Mouse (Mus musculus) left cerebral cortex, adult 8-10 months (tissue): ENCODE measurements around the gene Grik4. TPM values are rescaled to one million over a fixed set of nuclear protein-coding genes. Genes with fewer than 3 reads are reported as not detected.

ENCODE experiments used
- DNase-seq, 2 experiments: peaks; one replicate each; pipeline ENCODE4 v3.0.0; 2022; ENCODE audit warnings: low spot score in 2 of 2
- total RNA-seq, 4 experiments: library from RNA; stranded (reverse); gene quantifications; 2 replicates each; pipeline ENCODE4 v1.2.4; 2022

Gene Grik4
- total RNA-seq, 4 experiments from 2014 or later, result 19.7 to 21.0 (median 20.4) TPM

DNA sequence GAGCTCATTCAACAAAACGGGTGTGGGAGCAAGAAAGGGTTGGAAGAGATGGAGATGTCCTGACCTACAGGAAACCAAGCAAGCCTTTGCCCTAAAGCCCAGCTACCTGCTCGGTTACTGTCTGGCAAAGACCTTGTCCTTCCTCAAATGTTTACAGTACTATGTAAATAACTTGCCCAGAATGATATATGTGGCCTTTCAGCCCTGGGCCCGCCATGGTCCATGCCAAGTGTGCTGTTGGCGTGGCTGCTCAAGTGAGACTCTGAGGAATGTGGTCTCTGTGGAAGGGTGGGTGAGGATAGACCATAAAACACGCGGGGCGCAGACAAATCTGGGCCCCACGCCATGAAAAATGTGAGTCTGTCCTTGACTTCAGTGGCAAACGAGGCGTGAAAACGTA is 83.1 kb downstream of the Grik4 start:
- DNase-seq, result no peak

DNA sequence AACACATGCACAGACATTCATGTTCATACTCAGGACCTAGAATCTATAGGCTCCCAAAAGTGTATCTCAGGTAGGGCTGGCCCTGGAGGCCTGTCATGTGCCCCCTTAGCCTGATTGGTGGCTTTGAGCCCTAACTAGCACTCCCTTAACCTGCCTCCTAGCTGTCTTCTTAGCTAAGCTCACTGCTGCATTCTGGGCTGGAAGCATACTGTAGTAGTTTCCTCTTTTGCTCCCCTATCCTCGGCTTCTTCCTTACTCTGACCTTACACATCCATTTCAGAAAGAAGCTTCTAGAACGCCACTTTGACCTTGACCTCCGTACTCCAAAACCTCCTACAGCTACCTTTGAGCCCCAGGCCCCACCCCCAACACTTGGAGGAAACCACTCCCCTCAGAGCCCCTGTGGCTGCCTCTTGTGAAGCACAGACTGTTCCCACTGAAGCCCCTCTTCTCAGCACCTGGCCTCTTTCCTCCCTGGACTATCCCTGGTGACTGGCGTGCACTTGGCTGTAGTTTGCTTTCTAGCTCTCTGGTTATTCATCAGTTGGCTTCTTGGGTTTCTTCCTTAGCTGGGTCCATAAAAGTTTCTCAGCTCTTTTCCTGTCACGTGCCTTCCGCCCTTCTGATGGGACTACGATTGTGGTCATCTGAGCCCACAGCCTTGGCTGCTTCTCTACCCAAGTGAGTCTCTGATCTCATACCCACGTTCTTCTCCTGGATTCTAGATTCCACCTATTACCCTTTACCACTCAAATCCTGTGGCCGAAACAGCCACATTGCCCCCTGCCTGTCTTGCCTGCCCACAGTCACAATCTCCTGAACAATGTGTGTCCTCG is 84.1 kb downstream of the Grik4 start:
- DNase-seq, result no peak

DNA sequence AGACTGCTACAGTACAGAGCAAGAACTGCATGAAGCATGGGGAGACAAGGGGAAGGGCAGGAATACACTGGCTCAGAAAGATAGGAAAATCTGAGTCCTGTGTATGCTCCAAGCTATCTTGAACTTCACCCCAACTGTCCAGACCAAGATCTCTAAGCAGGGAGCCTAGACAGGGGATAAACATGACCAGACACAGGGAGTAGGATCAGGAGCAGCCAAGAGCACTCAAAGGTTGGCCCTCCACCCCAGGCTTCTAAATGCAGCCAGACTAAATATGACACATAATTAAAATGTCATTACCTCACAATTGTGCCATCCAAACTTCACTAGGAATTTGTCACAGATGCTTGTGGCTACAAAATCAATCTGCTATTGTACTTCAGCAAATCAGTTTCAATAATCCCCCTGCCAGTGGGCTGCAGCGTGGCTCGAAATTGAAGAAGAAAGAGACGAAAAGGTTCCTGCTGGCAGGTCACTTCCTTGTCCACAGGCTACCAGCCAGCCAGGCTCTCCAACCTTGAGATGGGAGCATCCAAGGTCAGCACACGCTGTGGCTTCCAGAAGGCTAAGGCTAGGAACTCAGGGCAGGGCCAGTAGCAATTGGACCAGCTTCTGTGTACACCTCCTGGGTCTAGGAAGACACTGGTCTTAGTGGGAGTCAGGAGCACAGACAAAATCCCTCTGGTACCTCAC is 85.1 kb downstream of the Grik4 start:
- DNase-seq, result no peak

DNA sequence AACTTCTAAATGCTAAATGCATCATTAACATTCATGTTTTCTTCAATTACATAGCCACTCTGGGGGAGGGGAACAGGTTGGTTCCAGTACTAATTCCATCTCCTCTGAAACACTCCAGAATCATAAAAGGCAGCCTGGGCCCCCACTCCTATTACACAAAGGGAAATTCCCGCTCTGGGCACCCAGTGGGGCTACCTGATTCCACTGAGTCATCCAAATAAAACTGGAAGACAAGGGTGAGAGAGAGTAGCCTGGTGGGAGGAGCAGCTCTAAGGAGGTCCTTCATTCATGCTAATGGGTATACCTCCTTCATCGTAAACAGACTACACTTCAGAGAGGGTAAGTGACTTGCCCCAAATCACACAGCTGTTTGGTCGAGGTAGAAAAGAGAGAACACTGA is 85.7 kb downstream of the Grik4 start:
- no peak for DNase-seq

DNA sequence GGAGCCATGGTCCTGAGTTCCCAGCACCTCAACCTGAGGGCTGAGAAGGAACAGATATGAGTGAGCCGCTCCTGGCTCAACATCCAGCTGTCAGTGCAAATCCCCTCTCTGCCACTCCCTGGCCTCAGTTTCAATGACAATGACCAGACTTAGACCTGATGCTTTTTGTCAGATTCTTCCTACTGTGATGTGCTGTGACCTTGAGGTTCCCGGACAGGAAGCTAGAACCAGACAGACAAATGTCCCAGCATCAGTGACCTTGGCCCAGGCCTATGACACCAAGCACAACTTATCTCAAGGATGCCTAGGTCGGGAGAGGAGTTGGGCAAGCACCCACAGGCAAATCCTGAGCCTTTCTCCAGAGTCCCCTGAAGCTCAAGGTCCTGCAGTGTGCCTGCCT is 86.5 kb downstream of the Grik4 start:
- DNase-seq, result no peak

DNA sequence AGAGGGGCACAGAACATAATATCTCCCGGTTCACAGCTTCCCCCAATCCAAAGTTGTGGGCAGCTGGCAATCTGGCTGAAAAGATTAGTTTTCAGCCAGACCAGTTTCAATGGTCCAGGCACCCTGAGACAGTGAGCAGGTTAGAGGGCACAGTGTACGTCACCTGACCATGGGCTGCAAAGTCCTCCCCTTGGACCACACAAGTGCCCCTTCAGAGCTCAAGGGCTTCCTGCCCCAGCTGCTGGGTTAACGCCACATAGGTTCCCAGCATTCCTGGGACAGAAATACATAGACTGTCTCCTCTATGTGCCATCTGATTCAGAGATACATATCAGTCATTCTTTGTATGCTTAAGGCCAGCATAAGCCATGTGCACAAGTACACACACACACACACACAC is 91.2 kb downstream of the Grik4 start:
- no peak for DNase-seq

DNA sequence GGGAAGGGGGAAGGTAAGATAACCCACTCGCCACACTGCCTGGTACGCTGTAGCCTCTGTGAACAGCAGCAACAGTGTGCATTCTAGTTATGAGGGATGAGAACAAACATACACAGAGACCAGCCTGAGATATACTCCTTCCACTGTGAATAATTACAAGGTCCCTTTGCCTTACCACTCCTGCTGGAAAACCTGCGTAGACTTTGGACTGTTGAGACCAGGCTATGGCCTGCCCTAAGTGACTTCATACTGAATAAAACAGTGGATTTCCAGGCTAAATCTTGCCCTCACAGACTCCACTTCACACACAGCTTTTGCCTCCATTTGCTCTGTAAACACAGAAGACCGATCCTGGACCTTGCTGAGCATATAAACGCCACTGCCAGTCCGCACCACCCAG is 94.2 kb downstream of the Grik4 start:
- DNase-seq, result no peak

DNA sequence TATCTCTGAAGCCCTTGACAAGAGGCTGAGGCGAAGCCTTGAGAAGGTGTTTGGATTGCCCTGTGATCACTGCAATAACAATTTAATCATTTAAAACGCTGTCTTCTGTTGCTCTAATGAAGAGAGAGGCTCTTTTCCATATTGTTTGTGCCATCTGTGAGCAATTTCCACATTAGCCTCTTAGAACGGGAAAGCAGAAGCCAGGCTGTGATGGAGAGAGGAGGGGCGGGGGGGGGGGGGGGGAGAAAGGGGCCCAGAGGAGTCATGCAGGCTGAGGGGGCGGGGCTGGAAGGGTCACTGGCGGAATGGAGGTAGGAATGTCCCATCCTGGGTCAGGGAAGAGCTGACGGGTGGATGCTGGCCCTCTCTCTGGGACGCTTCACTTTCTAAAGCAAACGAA is 96.2 kb downstream of the Grik4 start:
- no peak for DNase-seq

DNA sequence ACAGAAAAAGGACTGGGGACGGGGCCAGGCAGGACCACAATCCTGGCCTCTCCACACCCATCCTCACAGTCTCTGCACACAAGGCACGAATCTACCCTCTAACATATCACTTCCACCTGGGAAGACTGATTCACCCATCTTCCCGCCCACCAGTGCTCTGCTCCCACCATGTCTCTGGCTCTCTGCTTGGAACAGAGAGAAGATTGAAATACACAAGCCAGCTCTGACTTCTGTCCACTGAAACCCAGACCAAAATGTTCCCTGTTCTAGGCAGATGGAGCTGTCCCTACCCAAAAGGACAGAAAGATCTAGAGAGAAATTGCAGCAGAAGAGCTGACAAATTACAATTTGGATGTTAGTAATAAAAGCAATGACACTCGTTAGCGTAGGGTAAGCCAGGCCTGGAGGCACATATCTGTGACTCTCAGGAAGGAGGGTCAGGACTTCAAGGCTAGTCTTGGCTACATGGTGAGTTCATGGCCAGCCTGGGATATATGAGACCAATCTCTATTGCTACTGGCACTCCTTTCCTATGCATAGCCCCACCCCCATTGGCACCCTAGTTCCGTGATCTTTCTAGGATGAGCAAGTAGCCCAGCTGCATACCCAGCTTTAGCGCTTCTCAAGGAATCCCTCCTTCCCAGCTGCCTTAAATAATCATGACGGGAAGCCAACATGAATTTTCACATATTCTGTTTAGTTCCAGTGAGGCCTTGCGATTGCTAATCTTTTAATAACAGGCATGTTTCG is 97.4 kb downstream of the Grik4 start:
- DNase-seq, result peak; percentile 8 to 53

DNA sequence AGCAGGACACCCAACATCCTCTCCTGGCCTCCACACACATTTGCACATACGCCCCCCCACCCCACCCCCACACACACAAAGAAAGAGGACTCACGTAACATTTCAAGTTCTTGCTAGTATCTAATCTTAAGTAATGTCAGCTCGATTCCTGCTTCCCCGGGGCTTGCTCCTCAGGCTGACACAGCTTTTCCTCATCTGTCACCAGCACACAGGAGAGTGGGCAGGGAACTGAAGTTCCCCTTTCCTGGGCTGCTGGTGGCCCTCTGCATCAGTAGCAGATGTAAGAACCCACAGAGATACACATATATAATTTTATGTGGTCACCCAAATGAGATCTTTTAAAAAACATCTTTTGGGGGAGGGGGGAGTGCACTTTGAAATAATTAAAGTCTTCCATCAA is 98.2 kb downstream of the Grik4 start:
- no peak for DNase-seq

DNA sequence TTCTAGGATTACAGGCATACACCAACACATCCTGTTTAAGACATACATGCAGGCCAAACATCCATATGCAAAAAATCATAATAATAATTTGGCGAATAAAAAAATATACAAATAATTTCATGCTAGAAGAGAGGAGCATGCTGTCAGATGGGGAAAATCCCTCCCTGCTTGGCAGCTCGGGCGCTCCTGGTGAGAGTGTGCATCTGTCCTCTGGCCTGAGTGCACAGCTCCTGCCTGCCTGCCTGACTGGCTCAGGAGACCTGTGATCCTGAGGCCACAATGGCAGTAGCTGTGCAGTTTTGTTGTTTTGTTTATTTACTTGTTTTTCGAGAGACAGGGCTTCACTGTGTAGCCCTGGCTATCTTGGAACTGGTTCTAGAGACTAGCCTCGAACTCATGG is 100.0 kb downstream of the Grik4 start:
- no peak for DNase-seq

DNA sequence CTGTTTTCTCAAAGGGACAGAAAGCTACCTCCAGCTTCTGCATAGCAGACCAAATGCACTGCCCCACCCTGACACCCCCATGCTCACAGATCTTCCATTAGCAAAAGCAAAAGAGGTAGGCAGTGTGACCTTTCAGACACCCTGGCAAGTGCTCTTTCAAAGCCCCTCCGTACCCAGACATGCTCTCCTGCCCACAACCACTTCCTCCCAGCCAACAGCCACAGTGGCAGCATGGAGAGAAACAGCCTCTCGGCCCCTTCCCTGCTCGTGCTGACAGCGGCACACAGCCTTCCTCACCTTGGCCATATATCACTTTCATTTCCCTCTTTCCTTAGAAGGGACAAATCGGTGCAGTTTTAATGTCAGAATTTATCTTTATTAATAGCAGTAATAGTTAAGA is 106.0 kb downstream of the Grik4 start:
- no peak for DNase-seq

DNA sequence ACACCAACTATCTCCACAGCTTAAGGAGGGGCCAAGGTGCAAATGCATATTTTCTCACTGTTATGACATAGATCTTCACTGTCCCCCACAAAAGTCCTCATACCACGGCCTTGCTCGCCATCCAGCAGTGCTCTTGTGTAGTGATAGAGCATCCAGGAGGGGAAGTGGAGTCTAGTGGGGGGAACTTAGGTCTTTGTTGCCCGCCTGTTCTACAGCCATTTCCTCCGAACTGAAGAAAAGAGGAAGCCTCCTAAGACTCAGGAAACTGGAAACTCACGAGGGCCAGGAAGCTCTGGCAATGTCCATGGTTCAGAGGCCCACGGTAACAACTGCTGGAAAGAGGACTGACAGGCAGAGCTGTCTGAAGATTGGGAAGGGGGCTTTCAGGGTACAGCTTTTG is 106.8 kb downstream of the Grik4 start:
- DNase-seq, result no peak

DNA sequence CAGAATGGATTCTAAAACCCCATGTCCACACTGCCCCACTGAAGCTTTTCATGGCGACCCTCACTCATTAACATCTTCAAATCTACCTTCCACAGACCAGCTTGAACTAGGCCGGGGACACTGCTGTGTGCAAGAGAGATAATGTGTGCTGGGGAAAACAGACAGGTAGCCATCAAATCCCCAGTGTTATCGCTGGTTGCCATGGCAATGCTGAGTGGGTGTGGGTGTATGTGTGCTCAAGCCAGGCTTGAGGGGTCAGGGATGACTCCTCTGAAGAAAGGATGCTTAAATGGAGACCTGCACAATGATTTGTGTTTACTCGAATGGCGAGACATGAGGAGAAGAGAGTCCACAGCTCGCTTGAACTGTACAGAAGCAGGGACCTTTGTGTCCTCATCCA is 112.7 kb downstream of the Grik4 start:
- no peak for DNase-seq

DNA sequence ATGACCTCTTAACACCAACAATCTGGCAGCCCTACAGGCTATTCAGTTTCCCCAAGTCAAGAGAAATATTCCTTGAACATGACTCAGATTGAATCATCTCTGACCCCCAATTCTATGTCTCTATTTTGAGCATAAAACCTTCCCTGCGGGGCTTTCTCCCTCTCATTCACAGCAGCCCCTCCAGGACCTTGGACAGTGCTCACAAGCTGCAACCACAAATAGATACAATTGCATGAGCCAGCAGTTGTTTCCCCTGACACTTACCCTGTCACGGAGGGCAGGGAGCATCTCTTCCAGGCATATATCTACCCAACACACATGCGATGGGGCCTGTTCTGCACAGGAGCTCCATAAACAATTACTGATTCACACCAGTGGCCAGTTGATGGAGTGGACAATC is 125.0 kb downstream of the Grik4 start:
- DNase-seq, result no peak

DNA sequence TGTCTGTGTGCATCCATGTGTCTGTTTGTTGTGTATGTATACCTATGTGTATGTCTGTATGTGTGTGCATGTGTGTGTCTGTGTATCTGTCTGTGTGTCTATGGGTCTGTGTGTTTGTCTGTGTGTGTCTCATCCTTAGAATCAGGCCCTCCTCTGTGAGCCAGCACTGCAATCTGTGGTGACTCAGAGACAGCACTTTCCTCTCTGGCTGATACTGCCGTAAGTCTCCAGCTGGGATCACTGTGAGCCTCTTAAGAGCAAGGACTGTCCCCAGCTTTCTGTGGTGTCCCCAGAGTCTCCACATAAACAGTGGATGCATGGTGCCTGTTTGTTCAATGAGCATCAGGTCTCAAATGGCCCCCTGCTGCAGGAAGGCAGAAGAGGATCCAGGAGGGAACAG is 127.5 kb downstream of the Grik4 start:
- DNase-seq, result no peak

DNA sequence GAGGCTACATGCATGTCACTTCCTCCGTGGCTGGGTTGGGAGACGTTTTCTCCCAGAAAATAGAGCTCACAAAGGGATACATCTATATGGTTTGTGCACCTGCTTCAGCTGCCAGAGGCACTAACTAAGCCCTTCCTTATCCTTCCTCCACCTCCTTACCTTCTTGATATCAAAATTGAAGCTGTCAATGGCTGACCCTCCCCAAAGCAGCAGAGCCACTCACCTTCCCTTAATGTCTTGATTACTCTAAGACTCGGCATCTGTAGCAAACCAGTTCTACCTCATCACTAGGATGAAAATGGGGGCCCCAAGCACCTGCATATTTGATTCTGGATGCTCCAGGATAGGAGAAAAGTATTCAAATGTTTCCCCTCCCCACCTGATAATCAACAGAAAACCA is 135.1 kb downstream of the Grik4 start:
- no peak for DNase-seq

DNA sequence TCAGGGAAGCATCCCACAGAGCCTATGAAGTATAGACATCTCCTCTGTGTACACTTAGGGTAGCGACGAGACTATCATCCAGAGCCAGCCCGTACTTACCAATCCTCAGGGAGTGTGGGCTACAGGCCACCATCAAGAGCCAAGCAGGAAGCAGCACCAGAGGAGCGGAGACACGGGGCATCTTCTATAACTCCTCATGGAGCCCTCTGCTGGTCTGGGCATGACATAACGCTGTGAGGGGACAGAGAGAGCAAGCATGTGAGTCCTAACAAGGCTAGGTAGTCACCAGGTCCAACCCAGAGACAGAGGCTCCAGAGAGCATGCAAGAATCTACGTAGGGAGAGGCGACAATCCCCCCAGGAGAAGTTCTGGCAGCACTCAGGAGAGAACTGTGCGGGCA is 135.9 kb downstream of the Grik4 start:
- no peak for DNase-seq

DNA sequence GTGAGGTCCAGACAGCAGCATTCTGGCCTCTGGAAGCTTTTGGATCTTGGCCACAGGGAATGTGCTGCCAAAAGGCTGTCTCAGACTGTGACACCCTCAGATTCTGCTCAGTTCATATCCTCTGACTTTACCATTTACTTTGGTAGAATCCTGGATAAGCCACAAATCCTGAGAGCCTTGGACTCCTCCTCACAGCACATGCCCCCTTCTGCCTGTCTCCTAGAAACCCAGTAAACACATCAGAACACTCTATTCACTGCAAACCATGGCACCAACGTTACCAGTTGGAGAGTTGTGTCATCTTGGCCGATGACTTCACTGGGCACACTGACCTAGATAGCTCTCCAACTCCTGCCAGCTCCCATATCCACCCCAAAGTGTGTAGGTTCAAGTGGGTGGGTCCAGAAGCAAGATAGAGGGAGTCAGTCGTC is 141.2 kb downstream of the Grik4 start:
- DNase-seq, result no peak

DNA sequence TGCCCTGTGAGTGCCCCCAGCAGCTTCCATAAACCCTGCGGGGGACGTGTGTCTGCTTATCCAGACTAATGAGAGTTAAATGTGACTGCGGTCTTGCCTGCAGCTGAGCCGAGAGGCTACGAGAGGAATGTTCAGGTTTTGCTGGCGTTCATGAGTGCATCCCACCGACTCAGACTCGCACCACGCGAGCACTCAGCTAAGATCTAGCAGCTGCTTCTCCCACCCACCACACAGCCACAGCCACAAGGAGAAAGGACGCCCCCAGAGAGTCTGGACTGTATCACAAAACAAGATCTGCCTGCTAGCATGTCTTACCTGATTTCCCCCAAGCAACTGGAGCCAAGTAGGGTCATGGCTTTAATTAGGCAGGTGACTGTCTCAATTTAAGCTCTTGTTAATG is 142.4 kb downstream of the Grik4 start:
- DNase-seq, result peak in 1 of 2 experiments; percentile 64

DNA sequence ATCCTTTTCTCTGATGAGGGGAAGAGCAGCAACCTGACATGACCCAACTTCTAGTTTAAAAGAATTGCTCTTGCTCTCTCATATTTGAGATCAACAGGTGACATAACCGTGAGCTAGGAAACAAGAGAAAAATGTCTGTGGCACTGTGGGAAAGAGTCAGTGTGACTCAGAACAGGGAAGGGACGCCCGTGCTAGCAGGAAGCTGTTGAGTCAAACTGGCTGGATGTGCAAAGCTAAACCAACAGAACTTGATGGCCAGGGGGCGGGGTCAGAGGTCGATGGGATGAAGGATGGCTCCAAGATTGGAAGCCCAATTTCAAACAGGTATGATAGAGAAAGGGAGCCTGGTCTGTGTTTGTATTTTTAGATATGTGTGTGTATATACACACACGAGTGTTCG is 144.2 kb downstream of the Grik4 start:
- DNase-seq, result no peak

DNA sequence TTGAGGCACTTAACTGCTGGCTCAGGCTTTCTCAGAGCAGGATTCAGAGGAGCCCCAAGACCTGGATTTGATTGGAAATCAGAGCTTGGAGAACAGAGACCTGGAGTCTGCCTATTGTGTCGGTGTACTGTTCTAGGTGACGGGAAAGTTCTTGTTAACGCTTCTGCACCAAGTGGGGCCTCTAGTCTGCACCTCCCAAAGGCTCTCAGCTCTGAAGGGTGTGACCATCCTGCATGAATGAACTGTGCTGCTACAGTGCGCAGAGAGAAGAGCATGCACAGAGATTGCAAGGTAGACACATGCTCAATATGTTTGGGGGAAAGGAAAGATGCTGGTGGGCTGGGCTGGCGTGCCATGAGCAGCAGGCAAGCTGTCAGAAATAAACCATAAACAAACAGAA is 144.6 kb downstream of the Grik4 start:
- DNase-seq, result no peak
